Mouse (Mus musculus): ENCODE measurements around the gene Taf1a. TPM values are rescaled to one million over a fixed set of nuclear protein-coding genes. Genes with fewer than 3 reads are reported as not detected.

The Taf1a gene
- 27.2 TPM for total RNA-seq (2023)

GRCm38 (mm10) chr1:183388426-183389406, at the start of gene Taf1a:
Taf1a (plus strand) TSS chr1:183388981.

DNA sequence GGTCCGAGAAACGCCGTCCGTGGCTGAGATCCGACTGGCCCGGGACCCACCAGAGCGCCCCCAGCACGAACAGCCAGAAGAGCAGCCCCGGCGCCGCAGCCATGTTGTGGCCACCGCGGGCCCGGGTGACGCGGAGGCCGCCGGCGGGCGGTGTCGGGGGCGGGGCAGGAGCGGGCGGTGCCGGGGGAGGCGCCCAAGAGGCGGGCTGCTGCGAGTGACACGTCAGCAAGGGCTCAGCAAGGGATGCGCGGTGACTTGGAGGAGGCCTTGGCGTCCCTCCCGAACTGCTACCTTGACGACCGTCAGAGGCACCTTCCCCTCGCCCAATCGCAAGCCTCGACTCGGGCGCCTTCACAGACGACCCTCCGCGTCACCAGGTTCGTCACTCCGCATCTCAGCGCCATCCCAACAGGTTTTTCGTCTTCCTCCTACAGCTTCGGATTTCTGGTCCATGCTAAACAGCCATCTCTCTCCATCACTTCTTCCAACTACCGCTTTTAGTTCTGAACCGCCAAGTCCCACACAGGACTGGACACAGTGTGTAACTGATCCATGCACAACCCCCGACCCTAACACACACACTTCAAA, 19.3 kb upstream of the Taf1a start, which contains the start of gene Mia3:
TSS of gene Mia3 (minus strand) at position 127 of the 588 bp plus-strand sequence.

DNA sequence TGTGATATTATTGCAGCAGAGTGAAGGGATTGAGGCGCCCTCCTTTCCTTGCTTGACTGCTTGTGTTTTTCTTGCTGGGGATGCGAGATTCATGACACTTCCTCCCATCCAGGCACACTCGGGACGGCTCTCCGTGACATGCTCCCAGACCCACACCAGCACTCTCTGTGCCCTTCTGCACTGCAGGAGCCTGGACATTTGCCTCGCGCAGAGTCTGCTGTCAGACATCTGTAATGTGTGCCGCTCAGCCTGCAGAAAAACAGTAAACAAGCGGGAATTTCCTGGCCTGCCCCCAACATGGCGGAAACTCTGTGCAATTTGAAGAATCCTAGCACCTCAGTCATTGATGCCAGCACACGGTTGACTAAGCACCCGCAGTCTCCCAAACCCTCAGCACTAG, 29.1 kb downstream of the Taf1a start, which contains the start of gene Hhipl2:
TSS of gene Hhipl2 (plus strand) at position 343 of the 400 bp plus-strand sequence.

Other genes starting within 250 kb of the Taf1a start
- 16.9 TPM for gene Disp1, start 167.5 kb upstream of the Taf1a start, total RNA-seq (2023)
- gene Aida, start 92.4 kb upstream of the Taf1a start, total RNA-seq (2023) = 36.3 TPM
- 64.4 TPM for gene Brox, start 91.7 kb upstream of the Taf1a start, total RNA-seq (2023)
- gene Mia3, start 19.4 kb upstream of the Taf1a start, total RNA-seq (2023) = 192 TPM
- not detected for gene Hhipl2, start 29.2 kb downstream of the Taf1a start, total RNA-seq (2023)